Mouse (Mus musculus) spleen, embryonic (tissue): ENCODE measurements at regions not wholly inside any gene's neighbourhood (a gene's known extent, or its start where the extent isn't known, plus 50 kb on each side); places are given as distances from the start of the nearest gene placed in this dataset.
"Not testable (repeated sequence)": the region's sequence is repeated elsewhere in the genome, so short reads cannot be mapped to it uniquely, and the experiment has no call there.

Experiments
- CTCF ChIA-PET: fragments of 350-600 bp; sonication (Branson Sonifier 250); formaldehyde crosslinking; loops from one replicate; lab custom pipeline; 2022; lab: Charles Lee

- CTCF ChIA-PET: no interaction called here
Observed at GRCm38 (mm10) chr6:68370010-68370409, 834.4 kb upstream of the Tacstd2 start.

GRCm38 (mm10) chr6:68339846-68340245 is 804.2 kb upstream of the Tacstd2 start:
- CTCF ChIA-PET: interaction anchor here (1.1 kb wide), 1 partner anchor 223 kb away, joined by 6 read pairs; no protein-coding TSS in a partner anchor

GRCm38 (mm10) chr6:68339205-68339604 is 803.6 kb upstream of the Tacstd2 start:
- CTCF ChIA-PET: interaction anchor here (0.7 to 1.1 kb wide), 2 partner anchors 222 to 269 kb away, joined by 3 to 6 read pairs; no protein-coding TSS in a partner anchor

- CTCF ChIA-PET: no interaction called here
Observed at GRCm38 (mm10) chr6:68311409-68311808, 775.8 kb upstream of the Tacstd2 start.

- CTCF ChIA-PET: no interaction called here
Observed at GRCm38 (mm10) chr6:68302133-68302532, 766.5 kb upstream of the Tacstd2 start.

GRCm38 (mm10) chr6:68256725-68257124 is 721.1 kb upstream of the Tacstd2 start:
- CTCF ChIA-PET: no interaction called here

GRCm38 (mm10) chr6:68256151-68256550 is 720.6 kb upstream of the Tacstd2 start:
- CTCF ChIA-PET: no interaction called here

GRCm38 (mm10) chr6:68252730-68253129 is 717.1 kb upstream of the Tacstd2 start:
- CTCF ChIA-PET: no interaction called here

GRCm38 (mm10) chr6:68251320-68251719 is 715.7 kb upstream of the Tacstd2 start:
- CTCF ChIA-PET: not testable (repeated sequence)

GRCm38 (mm10) chr6:68250392-68250791 is 714.8 kb upstream of the Tacstd2 start:
- CTCF ChIA-PET: not testable (repeated sequence)

- CTCF ChIA-PET: not testable (repeated sequence)
Observed at GRCm38 (mm10) chr6:68249259-68249658, 713.7 kb upstream of the Tacstd2 start.

GRCm38 (mm10) chr6:68248018-68248533 is 712.5 kb upstream of the Tacstd2 start:
- CTCF ChIA-PET: not testable (repeated sequence)

GRCm38 (mm10) chr6:68242749-68243148 is 707.2 kb upstream of the Tacstd2 start:
- CTCF ChIA-PET: not testable (repeated sequence)

- CTCF ChIA-PET: no interaction called here
Observed at GRCm38 (mm10) chr6:68219685-68220084, 684.1 kb upstream of the Tacstd2 start.

- CTCF ChIA-PET: no interaction called here
Observed at GRCm38 (mm10) chr6:68201448-68201847, 665.9 kb upstream of the Tacstd2 start.

GRCm38 (mm10) chr6:68198031-68198430 is 662.4 kb upstream of the Tacstd2 start:
- CTCF ChIA-PET: interaction anchor here (0.5 kb wide), 1 partner anchor 569 kb away, joined by 3 read pairs; no protein-coding TSS in a partner anchor

GRCm38 (mm10) chr6:68164792-68165191 is 629.2 kb upstream of the Tacstd2 start:
- CTCF ChIA-PET: no interaction called here

- CTCF ChIA-PET: not testable (repeated sequence)
Observed at GRCm38 (mm10) chr6:68164111-68164510, 628.5 kb upstream of the Tacstd2 start.

- CTCF ChIA-PET: no interaction called here
Observed at GRCm38 (mm10) chr6:68151569-68151968, 616.0 kb upstream of the Tacstd2 start.

- CTCF ChIA-PET: no interaction called here
Observed at GRCm38 (mm10) chr6:68102481-68102880, 566.9 kb upstream of the Tacstd2 start.
